In genomic region chr6:84225587-84225986, GRCm38 (mm10) we compare ENCODE assay signal across 8 mouse cellular contexts.
A peak's percentile ranks its signal among the peaks of the same experiment; 100 is the strongest.
DNase-seq lines count a peak whose midpoint lies in the region; ATAC-seq and TF ChIP-seq lines count a peak whose summit lies in the region.

No protein-coding gene starts in this region.

- no peaks in the 10 kb centered on the region for H3K27me3 ChIP-seq in heart, embryonic 14.5 days (ENCODE audit: control insufficient read depth, insufficient read depth, low read length)
- H3K27me3 ChIP-seq in forebrain, embryonic 11.5 days (ENCODE audit: control insufficient read depth, insufficient read depth, low read length) = no peaks in the 10 kb centered on the region

- ATAC-seq in heart, embryonic 14.5 days (ENCODE audit: insufficient number of reproducible peaks, insufficient read depth, low FRiP score, low read depth) = peak; percentile 65; the same call in 1 of the 2 replicates
- ATAC-seq in forebrain, embryonic 11.5 days (replicated peaks; ENCODE audit: low FRiP score) = no peak

- DNase-seq in right cerebral cortex, adult 18-20 months = peak; percentile 58
- DNase-seq in right cerebral cortex, postnatal 4 days = no peak
- peak; percentile 23 to 62 for DNase-seq in left cerebral cortex, adult 9 months (ENCODE audit: low spot score in 2 of 2)
- DNase-seq in embryo, embryonic 10 days (ENCODE audit: low spot score) = no peak
- DNase-seq in forebrain, embryonic 11.5 days (ENCODE audit: low spot score) = no peak
- DNase-seq in ovary, postnatal 10 days (ENCODE audit: low spot score) = no peak

- TF ChIP-seq CTCF in cortical plate, adult 2 months (IDR thresholded peaks at IDR 0.05; ENCODE audit: extremely low read depth, insufficient read depth, low read length) = no peak

- no peak for TF ChIP-seq POLR2A in cortical plate, adult 2 months (IDR thresholded peaks at IDR 0.05; ENCODE audit: extremely low read depth, insufficient read depth, low read length)

- H3K27ac ChIP-seq in cortical plate, adult 2 months (ENCODE audit: insufficient read depth, low read length) = 0 out of 2 replicates have a peak overlapping the region, but pooled peaks have one; percentile 2
- peak overlapping the region; percentile 73 to 90 for H3K27ac ChIP-seq in heart, embryonic 14.5 days (replicated peaks in 1 of 2; ENCODE audit: control insufficient read depth in 1 of 2, insufficient read depth in 1 of 2, low read depth in 2 of 2, low read length in 2 of 2)
- H3K27ac ChIP-seq in forebrain, embryonic 11.5 days (ENCODE audit: low read depth, low read length) = no peak overlapping the region

- no peaks in the 10 kb centered on the region for H3K9me3 ChIP-seq in heart, embryonic 14.5 days (ENCODE audit: control insufficient read depth, low read length)
- no peaks in the 10 kb centered on the region for H3K9me3 ChIP-seq in forebrain, embryonic 11.5 days (ENCODE audit: control insufficient read depth, low read length)

- peaks cover 6% of the 10 kb centered on the region for H3K4me1 ChIP-seq in cortical plate, adult 2 months (ENCODE audit: control insufficient read depth, insufficient read depth, low read length)
- peaks cover 32 to 34% of the 10 kb centered on the region in 2 experiments for H3K4me1 ChIP-seq in heart, embryonic 14.5 days (ENCODE audit: control insufficient read depth in 2 of 2, insufficient read depth in 2 of 2, low read length in 2 of 2)
- H3K4me1 ChIP-seq in forebrain, embryonic 11.5 days (replicated peaks; ENCODE audit: control insufficient read depth, insufficient read depth, low read length) = peaks cover 5% of the 10 kb centered on the region; the same call in 1 of the 2 replicates

- WGBS in heart, embryonic 14.5 days = 31% methylated on average over 6 of the region's 6 CpGs
- 75% methylated on average over 6 of the region's 6 CpGs for WGBS in forebrain, embryonic 11.5 days

- peak overlapping the region; percentile 25; the same call in 1 of the 2 replicates for H3K9ac ChIP-seq in heart, embryonic 14.5 days (ENCODE audit: low read length)
- no peak overlapping the region for H3K9ac ChIP-seq in forebrain, embryonic 11.5 days (ENCODE audit: low read length)

- H3K4me2 ChIP-seq in heart, embryonic 14.5 days (ENCODE audit: low read length) = no peak overlapping the region
- no peak overlapping the region for H3K4me2 ChIP-seq in forebrain, embryonic 11.5 days (ENCODE audit: low read depth, low read length, severe bottlenecking)

- no peak overlapping the region for H3K4me3 ChIP-seq in cortical plate, adult 2 months (ENCODE audit: insufficient read depth, low read length)
- H3K4me3 ChIP-seq in heart, embryonic 14.5 days (ENCODE audit: control insufficient read depth in 1 of 2, insufficient read depth in 1 of 2, low read depth in 1 of 2, low read length in 2 of 2) = no peak overlapping the region
- H3K4me3 ChIP-seq in forebrain, embryonic 11.5 days (ENCODE audit: low read depth, low read length) = no peak overlapping the region

- no peaks in the 10 kb centered on the region for H3K36me3 ChIP-seq in heart, embryonic 14.5 days (ENCODE audit: control insufficient read depth, insufficient read depth, low read length)
- no peaks in the 10 kb centered on the region for H3K36me3 ChIP-seq in forebrain, embryonic 11.5 days (ENCODE audit: control insufficient read depth, insufficient read depth, low read length)

Comparison
In these comparisons a context has a peak if more than half of its experiments do, and no peak if none do; other contexts are left out.
1. DNase-seq: peak in right cerebral cortex, adult 18-20 months (single experiment) and left cerebral cortex, adult 9 months (2 of 2); none in right cerebral cortex, postnatal 4 days (single experiment), embryo, embryonic 10 days (single experiment), forebrain, embryonic 11.5 days (single experiment) and ovary, postnatal 10 days (single experiment).